Mouse (Mus musculus) ES-E14 (cell line): Measurements from ENCODE around the gene Mettl13. TPM values are rescaled to one million over a fixed set of nuclear protein-coding genes. Genes with fewer than 3 reads are reported as not detected.

Experiments used
- DNase-seq: peaks from one replicate; pipeline ENCODE4 v3.0.0-alpha.2; 2013; ENCODE audit warnings: low read depth, low spot score
- H3K27ac ChIP-seq: 2 replicates; pipeline ENCODE4 v1.5.1; 2012; ENCODE audit warnings: low read depth, mild to moderate bottlenecking, low read length, moderate library complexity, mixed read lengths; ENCODE audit not compliant: poor library complexity, insufficient read depth, severe bottlenecking
- H3K36me3 ChIP-seq: 2 replicates; pipeline ENCODE4 v1.6.1; 2012; ENCODE audit warnings: mild to moderate bottlenecking, low read length, moderate library complexity, mixed read lengths; ENCODE audit not compliant: control insufficient read depth, poor library complexity, insufficient read depth, severe bottlenecking
- H3K4me1 ChIP-seq, 2 experiments: fragments of 150-350 bp in 1 of 2; sonication (generic) in 1 of 2; 2 replicates each; pipeline ENCODE4 v1.6.1; 2012; ENCODE audit warnings: low read length in 2 of 2, mild to moderate bottlenecking in 1 of 2, mixed read lengths in 1 of 2; ENCODE audit not compliant: control insufficient read depth in 2 of 2, insufficient read depth in 2 of 2, poor library complexity in 1 of 2
- H3K4me3 ChIP-seq, 2 experiments: fragments of 150-350 bp in 1 of 2; sonication (generic) in 1 of 2; 2 replicates each; pipeline ENCODE4 v1.5.1; 2012; ENCODE audit warnings: low read length in 2 of 2, low read depth in 1 of 2, mild to moderate bottlenecking in 1 of 2, mixed read lengths in 1 of 2; ENCODE audit not compliant: insufficient read depth in 1 of 2, poor library complexity in 1 of 2, severe bottlenecking in 1 of 2
- H3K9ac ChIP-seq: 2 replicates; pipeline ENCODE4 v1.6.1; 2012; ENCODE audit warnings: low read depth, mild to moderate bottlenecking, low read length, mixed read lengths; ENCODE audit not compliant: poor library complexity, insufficient read depth, severe bottlenecking
- H3K9me3 ChIP-seq: fragments of 150-350 bp; sonication (generic); 2 replicates; pipeline ENCODE4 v1.6.1; 2012; ENCODE audit warnings: low read depth, mild to moderate bottlenecking, low read length; ENCODE audit not compliant: control insufficient read depth, insufficient read depth
- CHD2 ChIP-seq: IDR thresholded peaks from 2 replicates; pipeline ENCODE4 v1.6.1; 2014; ENCODE audit warnings: mild to moderate bottlenecking, low read depth, low read length, inconsistent platforms
- HCFC1 ChIP-seq: IDR thresholded peaks from 2 replicates; pipeline ENCODE4 v1.6.1; 2012; ENCODE audit warnings: low read length, inconsistent platforms, borderline replicate concordance; ENCODE audit not compliant: insufficient read depth
- MAFK ChIP-seq: IDR thresholded peaks from 2 replicates; pipeline ENCODE4 v1.6.1; 2014; ENCODE audit warnings: mild to moderate bottlenecking, low read depth, low read length, inconsistent platforms; ENCODE audit not compliant: insufficient read depth
- ZC3H11A ChIP-seq: IDR thresholded peaks from 2 replicates; pipeline ENCODE4 v1.6.1; 2012; ENCODE audit warnings: low read depth, mild to moderate bottlenecking, inconsistent platforms, low read length, borderline replicate concordance
- ZNF384 ChIP-seq: IDR thresholded peaks from 2 replicates; pipeline ENCODE4 v1.6.1; 2012; ENCODE audit warnings: low read depth, low read length, inconsistent platforms
- in situ Hi-C, 2 experiments: fragments of 600-800 bp; cut with MboI; formaldehyde crosslinking; loops; one replicate each; pipeline ENCODE4 v1.15.1; 2025; ENCODE audit warnings: low sequenced_read_pairs in 2 of 2, inconsistent platforms in 1 of 2; ENCODE audit not compliant: unreplicated experiment in 2 of 2
- total RNA-seq: library from RNA; depleted of rRNA; stranded (reverse); fragments of 300-350 nt; gene quantifications from 2 replicates; pipeline ENCODE4 v1.2.3, GENCODE M21; 2012

The Mettl13 gene
- total RNA-seq, 1 experiment = 30.5 TPM

DNA sequence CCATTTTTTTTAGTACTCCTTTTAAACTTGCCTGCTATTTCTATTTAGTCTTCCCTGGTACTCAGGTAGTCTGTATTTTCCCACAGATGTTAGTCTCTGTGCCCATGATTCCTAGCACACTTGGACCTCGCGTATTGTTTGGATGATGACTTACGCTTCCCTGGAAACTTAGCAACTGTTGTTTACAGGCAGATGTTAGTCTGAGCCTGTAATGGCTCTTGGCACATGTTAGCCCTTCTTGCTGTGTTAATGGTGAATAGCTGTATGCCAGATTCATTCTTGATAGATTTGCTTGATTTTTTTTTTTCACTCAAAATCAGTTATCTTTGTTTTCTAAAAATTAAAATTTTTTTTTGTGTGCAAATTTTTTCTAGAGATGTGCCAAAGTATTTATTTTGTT, 40.3 kb upstream of the Mettl13 start:
- H3K9ac ChIP-seq = no peak overlapping the region
- H3K4me1 ChIP-seq = peaks cover 2 to 6% of the 10 kb centered on the region in 2 experiments; a peak in 1 of 4 replicates
- H3K27ac ChIP-seq = no peak overlapping the region
- no peaks in the 10 kb centered on the region for H3K9me3 ChIP-seq
- no peak for TF ChIP-seq CHD2
- no peak for TF ChIP-seq HCFC1
- no peak for TF ChIP-seq ZC3H11A
- TF ChIP-seq ZNF384 = no peak
- TF ChIP-seq MAFK = no peak
- H3K36me3 ChIP-seq = no peaks in the 10 kb centered on the region
- in situ Hi-C loops = no loop called here
- no peak overlapping the region for H3K4me3 ChIP-seq
- DNase-seq = no peak

DNA sequence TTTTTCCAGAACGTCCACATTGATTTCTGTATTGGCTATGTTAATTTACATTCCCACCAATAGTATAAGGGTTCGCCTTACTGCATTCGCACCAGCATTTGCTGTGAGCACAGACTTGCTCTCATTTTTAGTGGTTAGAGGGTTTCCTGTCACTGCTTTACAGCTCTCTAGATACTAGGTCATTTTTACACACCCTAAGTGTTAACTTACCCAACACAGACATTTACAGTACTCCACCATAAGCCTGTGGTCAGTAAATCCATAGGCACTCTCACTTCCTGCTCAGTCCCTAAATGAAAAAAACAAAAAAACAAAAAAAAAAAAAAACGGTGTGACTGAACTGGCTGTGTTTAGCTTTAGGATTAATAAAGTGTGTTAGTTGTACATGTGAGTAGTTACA, 37.9 kb upstream of the Mettl13 start:
- Histone ChIP-seq H3K4me3 (no peak overlapping the region), H3K27ac (no peak overlapping the region), H3K36me3 (no peaks in the 10 kb centered on the region), H3K9me3 (no peaks in the 10 kb centered on the region), H3K9ac (no peak overlapping the region), H3K4me1 (peaks cover 2 to 6% of the 10 kb centered on the region in 2 experiments; a peak in 1 of 4 replicates)
- TF ChIP-seq ZNF384 = no peak
- TF ChIP-seq ZC3H11A = no peak
- TF ChIP-seq CHD2 = no peak
- no peak for TF ChIP-seq MAFK
- TF ChIP-seq HCFC1 = no peak
- in situ Hi-C loops = no loop called here
- DNase-seq = no peak

- no peaks in the 10 kb centered on the region for H3K36me3 ChIP-seq
- H3K9ac ChIP-seq = no peak overlapping the region
- H3K27ac ChIP-seq = no peak overlapping the region
- H3K4me1 ChIP-seq = no peaks in the 10 kb centered on the region
- TF ChIP-seq HCFC1 (no peak), ZNF384 (peak; percentile 70)
- in situ Hi-C loops = no loop called here
- DNase-seq = no peak
- no peak overlapping the region for H3K4me3 ChIP-seq
- no peaks in the 10 kb centered on the region for H3K9me3 ChIP-seq
Measured at GRCm38 (mm10) chr1:162582884-162583283, 34.5 kb upstream of the Mettl13 start.

DNA sequence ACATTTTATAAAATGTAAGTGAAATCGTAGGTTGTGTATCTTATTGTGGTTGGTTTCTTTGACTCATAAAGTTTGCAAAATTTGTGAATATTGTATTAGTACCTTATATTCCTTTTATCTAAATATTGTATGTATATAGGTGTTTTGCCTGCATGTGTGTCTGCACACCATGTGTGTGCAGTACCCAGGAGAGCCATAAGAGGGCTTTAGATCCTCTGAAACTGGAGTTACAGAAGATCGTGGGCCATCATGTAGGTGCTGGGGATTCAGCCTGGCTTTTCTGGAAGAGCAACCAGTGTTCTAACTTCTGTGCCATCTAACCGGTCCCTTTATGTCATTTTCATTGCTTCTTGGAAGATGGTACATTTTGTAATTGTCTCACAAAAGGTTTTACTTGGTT, 26.7 kb upstream of the Mettl13 start:
- TF ChIP-seq ZC3H11A (no peak), MAFK (no peak), HCFC1 (no peak), ZNF384 (no peak), CHD2 (no peak)
- in situ Hi-C loops = no loop called here
- Histone ChIP-seq H3K9me3 (no peaks in the 10 kb centered on the region), H3K27ac (no peak overlapping the region), H3K36me3 (no peaks in the 10 kb centered on the region), H3K4me3 (no peak overlapping the region), H3K4me1 (no peaks in the 10 kb centered on the region), H3K9ac (no peak overlapping the region)
- DNase-seq = no peak

GRCm38 (mm10) chr1:162570931-162571601, 22.7 kb upstream of the Mettl13 start:
- Histone ChIP-seq H3K36me3 (no peaks in the 10 kb centered on the region), H3K4me1 (peaks cover 0 to 4% of the 10 kb centered on the region in 2 experiments; a peak in 2 of 4 replicates), H3K4me3 (peak overlapping the region; percentile 89 to 97), H3K9ac (peak overlapping the region; percentile 90), H3K27ac (0 out of 2 replicates have a peak overlapping the region, but pooled peaks have one; percentile 24), H3K9me3 (no peaks in the 10 kb centered on the region)
- no peak for DNase-seq
- in situ Hi-C loops = no loop called here
- TF ChIP-seq ZNF384 (no peak), HCFC1 (no peak), MAFK (no peak), CHD2 (no peak), ZC3H11A (no peak)
